ENCODE assay signal across 21 mouse cellular contexts in the genomic region with DNA sequence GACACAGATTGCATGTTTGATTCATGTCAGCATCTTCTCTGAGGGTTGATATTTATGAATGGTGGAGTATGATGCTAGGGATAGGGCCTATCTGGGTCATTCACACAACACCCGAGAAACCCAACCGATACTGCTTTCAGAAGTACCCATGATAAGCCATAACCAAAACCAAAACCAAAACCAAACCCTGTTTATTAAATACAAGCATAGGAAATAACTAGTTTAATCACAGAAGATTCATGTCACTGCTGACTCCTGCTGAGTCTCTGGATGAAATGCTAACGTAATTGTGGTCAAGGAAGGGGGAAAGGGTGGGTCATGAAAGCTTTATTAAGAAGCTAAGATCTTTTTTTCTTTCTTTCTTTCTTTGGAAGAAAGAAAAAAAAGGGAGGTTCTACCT. TPM values are rescaled to one million over a fixed set of nuclear protein-coding genes. Genes with fewer than 3 reads are reported as not detected.
DNase-seq lines count a peak whose midpoint lies in the region; ATAC-seq and TF ChIP-seq lines count a peak whose summit lies in the region.
"Had no signal": no experiment of that assay in that cellular context is flagged by ENCODE, and none has a peak within 500 bp of the region (broad histone marks: within the 10 kb centered on the region; RNA-seq: fewer than 3 reads in every experiment).

No protein-coding gene starts in this region.

- no peak for TF ChIP-seq CTCF in thymus, adult 2 months (IDR thresholded peaks at IDR 0.05; ENCODE audit: borderline replicate concordance, control insufficient read depth, extremely low read depth, insufficient read depth, low read length, poor library complexity)

- H3K36me3 ChIP-seq in thymus, adult 2 months (ENCODE audit: control insufficient read depth, insufficient read depth, low read length): no peaks in the 10 kb centered on the region
- H3K36me3 ChIP-seq: embryonic facial prominence, embryonic 12.5 days; embryonic facial prominence, embryonic 15.5 days; hindbrain, embryonic 10.5 days; hindbrain, embryonic 13.5 days had no signal

- TF ChIP-seq POLR2A in thymus, adult 2 months (IDR thresholded peaks at IDR 0.05; ENCODE audit: control insufficient read depth, extremely low read depth, insufficient read depth, low read length, poor library complexity): no peak

- peak; percentile 54 for ATAC-seq in activated CD4-positive, CD25-positive, alpha-beta regulatory T cell, adult 4 months
- peak; percentile 48 for ATAC-seq in inflammation-experienced regulatory T-cells, adult 6 months
- ATAC-seq: forebrain, embryonic 14.5 days; forebrain, postnatal 0 days; hindbrain, embryonic 16.5 days; intestine, postnatal 0 days had no signal

- H3K4me1 ChIP-seq in thymus, adult 2 months (replicated peaks; ENCODE audit: control insufficient read depth, insufficient read depth, low read length): no peaks in the 10 kb centered on the region
- H3K4me1 ChIP-seq: embryonic facial prominence, embryonic 12.5 days; embryonic facial prominence, embryonic 15.5 days; hindbrain, embryonic 10.5 days; hindbrain, embryonic 13.5 days had no signal

- 58% methylated on average over 3 of the region's 3 CpGs for WGBS in thymus, adult 2 months

- no peaks in the 10 kb centered on the region for H3K27me3 ChIP-seq in thymus, adult 2 months (ENCODE audit: control insufficient read depth, insufficient read depth, low read length)
- H3K27me3 ChIP-seq: embryonic facial prominence, embryonic 12.5 days; embryonic facial prominence, embryonic 15.5 days; hindbrain, embryonic 13.5 days had no signal

- H3K27ac ChIP-seq in thymus, adult 2 months (ENCODE audit: control insufficient read depth, insufficient read depth, low read length): no peak overlapping the region
- H3K27ac ChIP-seq: embryonic facial prominence, embryonic 12.5 days; embryonic facial prominence, embryonic 15.5 days; hindbrain, embryonic 10.5 days; hindbrain, embryonic 13.5 days had no signal

- no peak overlapping the region for H3K4me3 ChIP-seq in thymus, adult 2 months (ENCODE audit: control insufficient read depth, insufficient read depth, low read length)
- H3K4me3 ChIP-seq: embryonic facial prominence, embryonic 12.5 days; embryonic facial prominence, embryonic 15.5 days; hindbrain, embryonic 10.5 days; hindbrain, embryonic 13.5 days had no signal

- DNase-seq in CD4-positive helper T cell, adult 2 months (ENCODE audit: low read depth, low spot score): peak; percentile 20
- no peak for DNase-seq in kidney, postnatal 25 days
- no peak for DNase-seq in thymus, postnatal 14 days
- no peak for DNase-seq in thymus, adult 2 months
- DNase-seq: adrenal gland, postnatal 10 days; adrenal gland, postnatal 36 days; cerebellum, adult 18-20 months; cerebellum, adult 9-10 months; cerebellum, postnatal 14 days; forebrain, postnatal 0 days; gastrocnemius, postnatal 36 days; heart, postnatal 36 days had no signal

RNA-seq across cellular contexts. Expression of a gene that starts 9.6 kb away (rescaled TPM):
- 10 to 100 TPM; 46.7 to 71.6 TPM for polyA plus RNA-seq in activated CD4-positive, CD25-positive, alpha-beta regulatory T cell, adult 4 months (2017; shearing (Covaris generic))
- polyA plus RNA-seq in inflammation-experienced regulatory T-cells, adult 6 months (2017; shearing (Covaris generic)): 10 to 100 TPM; 33.8 to 38.0 (median 34.8) TPM
- 10.0 and 13.2 TPM in 2 replicates for polyA plus RNA-seq in thymus, adult 2 months (2012; rRNA removed)

RNA-seq across cellular contexts. Expression of a gene that starts 9.7 kb away (rescaled TPM):
- polyA plus RNA-seq in activated CD4-positive, CD25-positive, alpha-beta regulatory T cell, adult 4 months (2017; shearing (Covaris generic)): under 1 TPM; 0.57 to 0.73 TPM
- polyA plus RNA-seq in inflammation-experienced regulatory T-cells, adult 6 months (2017; shearing (Covaris generic)): 1 to 10 TPM; 1.1 to 1.3 (median 1.1) TPM
- 0.07 and 0.11 TPM in 2 replicates for polyA plus RNA-seq in thymus, adult 2 months (2012; rRNA removed)

RNA-seq across cellular contexts. Expression of a gene that starts 42.5 kb away (rescaled TPM):
- polyA plus RNA-seq in activated CD4-positive, CD25-positive, alpha-beta regulatory T cell, adult 4 months (2017; shearing (Covaris generic)): 10 to 100 TPM in 1 of 2 experiments, 1 to 10 TPM in 1; 6.8 to 10.8 TPM
- 1 to 10 TPM; 4.1 to 6.7 (median 6.2) TPM for polyA plus RNA-seq in inflammation-experienced regulatory T-cells, adult 6 months (2017; shearing (Covaris generic))
- polyA plus RNA-seq in thymus, adult 2 months (2012; rRNA removed): 1.5 and 2.3 TPM in 2 replicates
- polyA plus RNA-seq: forebrain, embryonic 14.5 days; hindbrain, embryonic 10.5 days had no signal

RNA-seq across cellular contexts. Expression of a gene that starts 48.5 kb away (rescaled TPM):
- 10 to 100 TPM; 76.0 to 92.6 TPM for polyA plus RNA-seq in activated CD4-positive, CD25-positive, alpha-beta regulatory T cell, adult 4 months (2017; shearing (Covaris generic))
- polyA plus RNA-seq in inflammation-experienced regulatory T-cells, adult 6 months (2017; shearing (Covaris generic)): 100 to 1,000 TPM in 1 of 3 experiments, 10 to 100 TPM in 2; 76.3 to 104 (median 82.1) TPM
- polyA plus RNA-seq in thymus, adult 2 months (2012; rRNA removed): 1.6 and 2.2 TPM in 2 replicates
- polyA plus RNA-seq: hindbrain, embryonic 10.5 days had no signal
